Mouse (Mus musculus): Measurements from ENCODE around the gene Polr2b.

Gene Polr2b

GRCm38 (mm10) chr5:77367145-77367544 is 57.2 kb downstream of the Polr2b start:
- DNase-seq, result no peak

GRCm38 (mm10) chr5:77367682-77368081 is 57.7 kb downstream of the Polr2b start:
- DNase-seq, result no peak

GRCm38 (mm10) chr5:77368194-77368593 is 58.2 kb downstream of the Polr2b start:
- DNase-seq, result peak; percentile 50

GRCm38 (mm10) chr5:77369394-77369793 is 59.4 kb downstream of the Polr2b start:
- no peak for DNase-seq

GRCm38 (mm10) chr5:77370378-77370892 is 60.5 kb downstream of the Polr2b start:
- DNase-seq, result peak; percentile 58

GRCm38 (mm10) chr5:77372242-77372641 is 62.3 kb downstream of the Polr2b start:
- DNase-seq, result no peak

GRCm38 (mm10) chr5:77372778-77373177 is 62.8 kb downstream of the Polr2b start:
- DNase-seq, result no peak

GRCm38 (mm10) chr5:77374945-77375344 is 65.0 kb downstream of the Polr2b start:
- no peak for DNase-seq

GRCm38 (mm10) chr5:77375546-77375945 is 65.6 kb downstream of the Polr2b start:
- DNase-seq, result no peak

GRCm38 (mm10) chr5:77378027-77378426 is 68.1 kb downstream of the Polr2b start:
- no peak for DNase-seq

- no peak for DNase-seq
Measured at GRCm38 (mm10) chr5:77379434-77380135, 69.6 kb downstream of the Polr2b start.

- no peak for DNase-seq
Measured at GRCm38 (mm10) chr5:77380321-77380901, 70.5 kb downstream of the Polr2b start.

GRCm38 (mm10) chr5:77381283-77381682 is 71.3 kb downstream of the Polr2b start:
- DNase-seq, result peak; percentile 70

GRCm38 (mm10) chr5:77381686-77382085 is 71.7 kb downstream of the Polr2b start:
- DNase-seq, result no peak

GRCm38 (mm10) chr5:77383799-77384554 is 74.0 kb downstream of the Polr2b start:
- DNase-seq, result peak; percentile 92

- peak; percentile 88 for DNase-seq
Measured at GRCm38 (mm10) chr5:77384724-77385123, 74.8 kb downstream of the Polr2b start.

- DNase-seq, result peak; percentile 57
Measured at GRCm38 (mm10) chr5:77385221-77385620, 75.3 kb downstream of the Polr2b start.

- no peak for DNase-seq
Measured at GRCm38 (mm10) chr5:77385900-77386595, 76.1 kb downstream of the Polr2b start.

GRCm38 (mm10) chr5:77386596-77387413 is 76.9 kb downstream of the Polr2b start:
- no peak for DNase-seq

GRCm38 (mm10) chr5:77387414-77387704 is 77.4 kb downstream of the Polr2b start:
- no peak for DNase-seq

GRCm38 (mm10) chr5:77388359-77388758 is 78.4 kb downstream of the Polr2b start:
- DNase-seq, result no peak

GRCm38 (mm10) chr5:77390272-77390671 is 80.3 kb downstream of the Polr2b start:
- peak; percentile 67 for DNase-seq
